Mouse (Mus musculus) bone marrow, adult 2 months (tissue): ENCODE measurements around the gene Mtpn.

Source experiments
- CTCF ChIP-seq: fragments of 200-500 bp; IDR thresholded peaks from 2 replicates; pipeline ENCODE4 v1.5.1; 2011; ENCODE audit warnings: low read length, control low read depth; ENCODE audit not compliant: control insufficient read depth, insufficient read depth
- POLR2A ChIP-seq: fragments of 200-500 bp; IDR thresholded peaks from 2 replicates; pipeline ENCODE4 v1.6.1; 2011; ENCODE audit warnings: low read depth, mild to moderate bottlenecking, control low read depth, low read length, borderline replicate concordance; ENCODE audit not compliant: control insufficient read depth

- TF ChIP-seq CTCF = no peak
- TF ChIP-seq POLR2A = peak; percentile 85; the same call in 1 of the 2 replicates
Observed at GRCm38 (mm10) chr6:35539304-35540009, at the start of gene Mtpn.
